Comparison of ENCODE assay signal across 8 mouse cellular contexts in genomic region chr19:37692879-37693278, GRCm38 (mm10). TPM values are rescaled to one million over a fixed set of nuclear protein-coding genes. Genes with fewer than 3 reads are reported as not detected.
A peak's percentile ranks its signal among the peaks of the same experiment; 100 is the strongest.
DNase-seq lines count a peak whose midpoint lies in the region; ATAC-seq and TF ChIP-seq lines count a peak whose summit lies in the region.

No protein-coding gene starts in this region.

- TF ChIP-seq POLR2A in spleen, adult 2 months (IDR thresholded peaks at IDR 0.05; ENCODE audit: low read depth, low read length) = no peak

- H3K4me3 ChIP-seq in spleen, adult 2 months (ENCODE audit: extremely low read depth, insufficient read depth, insufficient read length) = peak overlapping the region; percentile 22; the same call in 1 of the 2 replicates
- peak overlapping the region; percentile 18 for H3K4me3 ChIP-seq in hindbrain, embryonic 11.5 days (ENCODE audit: low read depth, low read length)
- H3K4me3 ChIP-seq in midbrain, embryonic 12.5 days = peak overlapping the region; percentile 35

- peaks cover 5% of the 10 kb centered on the region for H3K4me1 ChIP-seq in spleen, adult 2 months (ENCODE audit: control insufficient read depth, insufficient read depth, insufficient read length)
- H3K4me1 ChIP-seq in hindbrain, embryonic 11.5 days (replicated peaks; ENCODE audit: control insufficient read depth, insufficient read depth, low read length) = peaks cover 9% of the 10 kb centered on the region
- peaks cover 23% of the 10 kb centered on the region for H3K4me1 ChIP-seq in midbrain, embryonic 12.5 days

- H3K27me3 ChIP-seq in spleen, adult 2 months (ENCODE audit: control insufficient read depth, insufficient read depth, low read length) = peaks cover 27% of the 10 kb centered on the region
- H3K27me3 ChIP-seq in hindbrain, embryonic 11.5 days (ENCODE audit: control insufficient read depth, insufficient read depth, low read length) = peaks cover 100% of the 10 kb centered on the region
- peaks cover 100% of the 10 kb centered on the region for H3K27me3 ChIP-seq in midbrain, embryonic 12.5 days

- peak; percentile 66 for ATAC-seq in hindbrain, embryonic 11.5 days (ENCODE audit: low FRiP score)
- peak; percentile 55; the same call in 1 of the 2 replicates for ATAC-seq in midbrain, embryonic 12.5 days (ENCODE audit: low FRiP score, low read depth)
- no peak for ATAC-seq in inflammation-experienced regulatory T-cells, adult 6 months

- H3K36me3 ChIP-seq in spleen, adult 2 months (ENCODE audit: control insufficient read depth, insufficient read depth, low read length) = 0 out of 2 replicates have a peak, but pooled peaks cover 1% of the 10 kb centered on the region
- H3K36me3 ChIP-seq in hindbrain, embryonic 11.5 days (ENCODE audit: control insufficient read depth, insufficient read depth, low read length) = no peaks in the 10 kb centered on the region
- H3K36me3 ChIP-seq in midbrain, embryonic 12.5 days = no peaks in the 10 kb centered on the region

- WGBS in spleen, adult 2 months = 4% methylated on average over 40 of the region's 40 CpGs
- 2% methylated on average over 40 of the region's 40 CpGs for WGBS in hindbrain, embryonic 11.5 days
- 2% methylated on average over 40 of the region's 40 CpGs for WGBS in midbrain, embryonic 12.5 days

- TF ChIP-seq CTCF in spleen, adult 2 months (IDR thresholded peaks at IDR 0.05; ENCODE audit: extremely low read depth, insufficient read depth, insufficient read length, insufficient replicate concordance) = no peak

- peak overlapping the region; percentile 36 for H3K4me2 ChIP-seq in hindbrain, embryonic 11.5 days (replicated peaks; ENCODE audit: low read depth, low read length)
- H3K4me2 ChIP-seq in midbrain, embryonic 12.5 days (replicated peaks) = peak overlapping the region; percentile 51

- peak; percentile 40 to 56 for DNase-seq in cerebellum, postnatal 10 days
- no peak for DNase-seq in cerebellum, adult 9-10 months
- DNase-seq in spleen, adult 2 months (ENCODE audit: low read depth in 1 of 2, low spot score in 2 of 2) = no peak
- DNase-seq in spleen, adult 12 weeks (ENCODE audit: low spot score) = no peak
- DNase-seq in hindbrain, embryonic 11.5 days (ENCODE audit: low spot score) = peak; percentile 77
- no peak for DNase-seq in spleen, postnatal 36 days (ENCODE audit: low spot score in 2 of 2)

- no peaks in the 10 kb centered on the region for H3K9me3 ChIP-seq in hindbrain, embryonic 11.5 days (ENCODE audit: control insufficient read depth, low read length)
- H3K9me3 ChIP-seq in midbrain, embryonic 12.5 days = no peaks in the 10 kb centered on the region

- H3K9ac ChIP-seq in hindbrain, embryonic 11.5 days (ENCODE audit: low read depth, low read length) = no peak overlapping the region
- no peak overlapping the region for H3K9ac ChIP-seq in midbrain, embryonic 12.5 days (replicated peaks)

- H3K27ac ChIP-seq in spleen, adult 2 months (ENCODE audit: insufficient read depth, low read length) = no peak overlapping the region
- H3K27ac ChIP-seq in hindbrain, embryonic 11.5 days (ENCODE audit: low read depth, low read length) = no peak overlapping the region
- no peak overlapping the region for H3K27ac ChIP-seq in midbrain, embryonic 12.5 days (replicated peaks)

RNA-seq across cellular contexts. Expression of gene Cyp26a1, which starts 4.7 kb away (rescaled TPM):
- polyA plus RNA-seq in spleen, adult 2 months (2012; rRNA removed) = 0.07 and 0.29 TPM in 2 replicates
- 16.4 and 19.9 TPM in 2 replicates for polyA plus RNA-seq in hindbrain, embryonic 11.5 days (2014; fragmentation: Nextera tagmentation; extraction: Ambion mirVana)
- 0.19 and 0.46 TPM in 2 replicates for polyA plus RNA-seq in midbrain, embryonic 12.5 days (2016; fragmentation: Nextera tagmentation; extraction: Ambion mirVana)
- polyA plus RNA-seq in inflammation-experienced regulatory T-cells, adult 6 months (2017; shearing (Covaris generic)) = not detected

RNA-seq across cellular contexts. Expression of gene Cyp26c1, which starts 7.5 kb away (rescaled TPM):
- polyA plus RNA-seq in spleen, adult 2 months (2012; rRNA removed) = 0.08 and 0.12 TPM in 2 replicates
- 3.4 and 6.1 TPM in 2 replicates for polyA plus RNA-seq in hindbrain, embryonic 11.5 days (2014; fragmentation: Nextera tagmentation; extraction: Ambion mirVana)
- polyA plus RNA-seq in midbrain, embryonic 12.5 days (2016; fragmentation: Nextera tagmentation; extraction: Ambion mirVana) = not detected in 2 replicates
- polyA plus RNA-seq in inflammation-experienced regulatory T-cells, adult 6 months (2017; shearing (Covaris generic)) = not detected

Comparison
In these comparisons a context has a peak if more than half of its experiments do, and no peak if none do; other contexts are left out.
1. DNase-seq: peak in cerebellum, postnatal 10 days (2 of 2) and hindbrain, embryonic 11.5 days (single experiment); none in cerebellum, adult 9-10 months (single experiment), spleen, adult 2 months (0 of 2), spleen, adult 12 weeks (single experiment) and spleen, postnatal 36 days (0 of 2).
2. RNA of gene Cyp26a1, which starts 4.7 kb away (polyA plus RNA-seq): 16.4 to 19.9 TPM in hindbrain, embryonic 11.5 days; 0.07 to 0.29 TPM in spleen, adult 2 months, 0.19 to 0.46 TPM in midbrain, embryonic 12.5 days and not detected in inflammation-experienced regulatory T-cells, adult 6 months; every median in the first group is over 10 times any median in the second.
3. Peak in every context shown above with its lines, with median percentiles within 50 percentile points of each other: H3K4me3 ChIP-seq.